Comparison of ENCODE assay signal across 8 mouse cellular contexts in genomic region chr10:116301258-116301657, GRCm38 (mm10). TPM values are rescaled to one million over a fixed set of nuclear protein-coding genes. Genes with fewer than 3 reads are reported as not detected.
DNase-seq lines count a peak whose midpoint lies in the region; TF ChIP-seq lines count a peak whose summit lies in the region.

No protein-coding gene starts in this region.

- no peak overlapping the region for H3K27ac ChIP-seq in embryonic fibroblast, embryonic 13.5 days (ENCODE audit: insufficient read depth, low read length)

- no peak for TF ChIP-seq CTCF in embryonic fibroblast, embryonic 13.5 days (IDR thresholded peaks at IDR 0.05; ENCODE audit: borderline replicate concordance, insufficient read depth, low read length)

- TF ChIP-seq POLR2A in embryonic fibroblast, embryonic 13.5 days (IDR thresholded peaks at IDR 0.05; ENCODE audit: low read depth, low read length), result no peak

- H3K4me3 ChIP-seq in embryonic fibroblast, embryonic 13.5 days (ENCODE audit: insufficient read depth, low read length), result peak overlapping the region; percentile 34

- peak; percentile 2 to 7 for DNase-seq in left cerebral cortex, postnatal 14 days (ENCODE audit: low spot score in 2 of 2)
- no peak for DNase-seq in left cerebral cortex, postnatal 25 days (ENCODE audit: low spot score in 2 of 2)
- DNase-seq in heart, postnatal 14 days, result peak; percentile 66 to 73
- DNase-seq in kidney, postnatal 36 days, result peak; percentile 74 to 77
- DNase-seq in mesoderm, embryonic 11.5 days (ENCODE audit: low read depth, low spot score), result peak; percentile 54
- no peak for DNase-seq in spleen, adult 18-20 months
- no peak for DNase-seq in frontal cortex, postnatal 14 days (ENCODE audit: low spot score in 2 of 2)

- intact Hi-C loops in left cerebral cortex, postnatal 14 days (cut with DNase I), result no loop called here
- intact Hi-C loops in left cerebral cortex, postnatal 25 days (cut with DNase I), result no loop called here
- intact Hi-C loops in heart, postnatal 14 days (cut with DNase I), result loop anchor here (5.0 kb wide), 1 partner anchor 34 kb away; no protein-coding TSS in a partner anchor

- H3K4me1 ChIP-seq in embryonic fibroblast, embryonic 13.5 days (ENCODE audit: control insufficient read depth, insufficient read depth, low read length), result peaks cover 7% of the 10 kb centered on the region

RNA-seq across cellular contexts. Expression of gene Ptprb, which starts 25.9 kb away (rescaled TPM):
- total RNA-seq in left cerebral cortex, postnatal 14 days (2021), result 10 to 100 TPM; 23.5 to 25.5 TPM
- total RNA-seq in left cerebral cortex, postnatal 25 days (2021), result 10 to 100 TPM; 16.3 to 23.0 TPM
- polyA plus RNA-seq in embryonic fibroblast, embryonic 13.5 days (2011; ENCODE audit: insufficient read length, low read depth, missing spikeins), result 7.6 and 9.0 TPM in 2 replicates
- total RNA-seq in heart, postnatal 14 days (2021), result 100 to 1,000 TPM in 1 of 2 experiments, 10 to 100 TPM in 1; 99.2 to 103 TPM

Comparison
In these comparisons a context has a peak if more than half of its experiments do, and no peak if none do; other contexts are left out.
1. DNase-seq: peak in left cerebral cortex, postnatal 14 days (2 of 2), heart, postnatal 14 days (2 of 2), kidney, postnatal 36 days (2 of 2) and mesoderm, embryonic 11.5 days (single experiment); none in left cerebral cortex, postnatal 25 days (0 of 2), spleen, adult 18-20 months (0 of 2) and frontal cortex, postnatal 14 days (0 of 2).